Mouse (Mus musculus) lung, postnatal 4 days (tissue): ENCODE measurements around the gene Cdca4.
"Not testable (repeated sequence)": the region's sequence is repeated elsewhere in the genome, so short reads cannot be mapped to it uniquely, and the experiment has no call there.

Experiments used
- DNase-seq, 2 experiments: peaks; one replicate each; pipeline ENCODE4 v3.0.0; 2021

Gene Cdca4

DNA sequence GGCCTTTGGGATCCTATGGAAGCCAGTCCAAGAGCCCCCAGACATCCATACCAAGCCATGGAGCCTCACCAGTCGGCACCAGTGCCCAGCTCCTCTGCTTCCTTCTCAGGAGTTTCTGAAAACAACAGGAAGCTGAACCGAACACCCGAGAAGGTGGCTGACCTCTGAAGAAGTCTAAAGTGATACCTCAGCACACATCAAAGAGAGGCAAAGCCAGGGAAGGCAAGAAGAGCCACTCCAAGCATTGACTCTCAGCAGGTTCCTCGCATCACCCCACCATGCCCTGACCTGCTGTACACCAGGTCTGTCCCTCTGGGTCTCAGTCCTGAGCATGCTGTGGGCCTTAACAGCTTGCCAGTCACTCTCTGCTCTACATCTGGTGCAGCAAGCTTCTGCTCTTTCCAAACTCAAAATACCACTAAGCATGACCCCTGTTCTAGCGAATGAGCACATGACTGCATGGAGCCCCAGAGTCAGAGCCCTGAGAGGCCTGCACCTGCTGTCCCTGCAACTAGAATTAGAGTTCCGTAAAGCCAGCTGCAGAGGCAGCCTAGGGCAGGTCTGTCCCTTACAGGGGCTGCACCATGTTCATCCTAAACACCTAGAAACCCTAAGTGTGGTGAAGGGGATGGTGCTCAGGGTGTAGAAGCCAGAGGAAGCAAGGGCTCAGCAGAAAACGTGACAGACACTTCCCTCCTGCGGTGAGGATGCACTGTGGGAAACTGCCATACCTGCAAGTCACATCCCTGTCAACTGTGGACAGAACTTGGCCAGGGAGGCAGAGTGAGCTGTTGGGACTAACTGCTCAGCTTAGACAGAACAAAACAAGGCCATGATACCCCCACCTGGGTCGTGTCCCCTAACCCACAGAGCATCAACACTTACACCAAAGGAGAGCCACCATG lies 28.1 kb upstream of the Cdca4 start:
- DNase-seq, result no peak

DNA sequence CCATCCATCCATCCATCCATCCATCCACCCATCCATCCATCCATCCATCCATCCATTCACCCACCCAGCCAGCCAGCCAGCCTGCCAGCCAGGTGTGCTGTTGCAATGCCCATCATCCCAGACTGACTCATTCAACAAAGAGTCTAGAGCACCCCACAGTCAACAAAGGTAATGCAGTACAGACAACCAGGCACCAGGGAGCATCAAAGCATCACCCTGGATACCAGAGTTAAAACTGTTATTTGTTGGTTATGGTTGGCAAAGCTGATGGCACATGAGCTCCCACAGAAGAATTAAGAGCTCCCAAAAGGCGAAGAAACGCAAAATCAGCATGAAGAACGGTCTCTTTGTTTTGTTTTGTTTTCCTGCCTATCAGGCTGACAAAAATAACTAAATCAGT lies 27.1 kb upstream of the Cdca4 start:
- DNase-seq, result no peak

- DNase-seq, result no peak
Observed at GRCm38 (mm10) chr12:112854610-112855333, 25.5 kb upstream of the Cdca4 start.

DNA sequence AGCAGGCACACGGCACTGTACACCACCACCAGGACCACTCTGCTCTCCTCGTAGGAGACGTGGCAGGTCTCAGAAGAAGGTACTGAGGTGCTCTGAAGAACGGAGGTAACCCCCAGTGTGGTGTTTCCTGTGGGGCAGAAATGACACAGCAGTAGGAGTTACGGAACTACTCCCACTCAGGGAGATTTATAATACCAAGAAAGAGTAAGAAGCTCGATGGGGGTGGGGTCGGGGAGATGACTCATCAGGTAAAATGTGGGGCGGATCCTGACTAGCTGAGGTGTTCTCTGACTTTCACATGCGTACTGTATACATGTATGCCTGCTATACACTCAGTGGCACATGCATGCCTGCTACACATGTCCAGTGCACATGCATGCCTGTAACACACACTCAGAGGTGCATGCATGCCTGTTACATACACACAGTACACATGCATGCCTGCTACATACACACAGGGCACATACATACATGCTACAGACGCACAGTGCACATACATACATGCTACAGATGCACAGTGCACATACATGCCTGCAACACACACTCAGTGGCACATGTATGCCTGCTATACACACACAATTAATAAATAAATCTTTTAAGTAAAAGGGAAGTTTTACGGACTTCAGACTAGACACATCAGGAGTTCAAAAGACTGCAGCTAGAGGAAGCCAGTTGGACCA lies 24.0 kb upstream of the Cdca4 start:
- DNase-seq, result no peak

GRCm38 (mm10) chr12:112851116-112851515 lies 21.9 kb upstream of the Cdca4 start:
- no peak for DNase-seq

- DNase-seq, result no peak
Observed at GRCm38 (mm10) chr12:112850344-112850743, 21.1 kb upstream of the Cdca4 start.

GRCm38 (mm10) chr12:112849235-112850022 lies 20.2 kb upstream of the Cdca4 start:
- no peak for DNase-seq

GRCm38 (mm10) chr12:112847880-112848279 lies 18.7 kb upstream of the Cdca4 start:
- no peak for DNase-seq

- DNase-seq, result peak; percentile 81 to 91
Observed at GRCm38 (mm10) chr12:112843803-112844202, 14.6 kb upstream of the Cdca4 start.

- DNase-seq, result not testable (repeated sequence)
Observed at GRCm38 (mm10) chr12:112842128-112842527, 12.9 kb upstream of the Cdca4 start.

GRCm38 (mm10) chr12:112841338-112841892 lies 12.2 kb upstream of the Cdca4 start:
- not testable (repeated sequence) for DNase-seq

GRCm38 (mm10) chr12:112840209-112841086 lies 11.2 kb upstream of the Cdca4 start:
- no peak for DNase-seq

DNA sequence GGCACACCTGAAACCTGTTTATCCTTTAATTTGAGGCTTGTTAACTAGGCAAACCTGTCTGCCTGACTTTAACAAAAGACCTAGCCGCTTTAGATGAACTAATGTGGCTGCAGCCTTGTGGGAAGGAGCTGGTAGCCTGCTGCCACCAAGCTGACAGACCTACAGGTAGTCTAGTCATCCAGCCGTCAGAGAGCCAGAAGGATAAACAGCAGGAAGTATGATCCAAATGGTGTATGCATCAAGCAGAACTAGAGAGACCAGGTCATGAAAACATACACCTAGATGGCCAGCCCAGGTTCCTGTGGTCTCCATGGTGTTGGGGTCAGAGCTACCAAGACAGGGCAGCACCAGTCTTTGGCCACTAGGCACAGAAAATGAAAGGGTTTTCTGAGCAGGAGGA lies 5.8 kb upstream of the Cdca4 start:
- DNase-seq, result no peak

DNA sequence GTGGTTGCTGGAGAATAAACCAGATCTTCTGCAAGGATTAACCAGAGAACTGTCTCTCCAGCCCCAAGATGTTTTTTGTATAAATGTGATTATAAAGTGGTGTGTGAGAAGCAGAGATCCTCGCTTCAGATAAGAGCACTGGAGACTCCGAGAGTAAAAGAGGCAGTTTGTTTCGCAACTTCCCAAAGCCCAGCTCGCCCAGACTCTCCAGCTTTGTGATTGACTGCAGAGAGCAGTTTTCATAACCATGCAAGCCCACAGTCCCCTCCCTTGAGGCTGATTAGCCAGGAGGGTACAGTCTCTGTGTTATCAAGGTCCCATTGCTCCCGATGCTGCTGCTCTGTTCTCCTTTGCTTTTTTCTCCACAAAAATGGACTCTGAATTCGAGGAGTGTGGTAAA lies 4.3 kb upstream of the Cdca4 start:
- DNase-seq, result peak in 1 of 2 experiments; percentile 49

DNA sequence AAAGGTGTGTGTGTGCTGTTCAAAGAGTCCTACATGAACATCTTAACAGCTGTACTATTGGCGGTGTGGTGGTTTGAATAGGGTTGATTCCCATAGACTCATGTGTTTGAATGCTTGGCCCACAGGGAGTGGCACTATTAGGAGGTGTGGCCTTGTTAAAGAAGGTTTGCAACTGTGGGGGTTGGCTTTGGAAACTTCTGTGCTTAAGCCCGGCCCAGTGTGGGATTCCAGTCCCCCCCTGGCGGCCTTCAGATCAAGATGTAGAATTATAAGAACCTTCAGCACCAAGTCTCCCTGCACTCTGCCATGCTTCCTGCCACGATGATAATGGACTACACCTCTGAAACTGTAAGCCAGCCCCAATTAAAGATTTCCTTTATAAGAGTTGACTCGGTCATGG lies 3.2 kb upstream of the Cdca4 start:
- DNase-seq, result no peak

DNA sequence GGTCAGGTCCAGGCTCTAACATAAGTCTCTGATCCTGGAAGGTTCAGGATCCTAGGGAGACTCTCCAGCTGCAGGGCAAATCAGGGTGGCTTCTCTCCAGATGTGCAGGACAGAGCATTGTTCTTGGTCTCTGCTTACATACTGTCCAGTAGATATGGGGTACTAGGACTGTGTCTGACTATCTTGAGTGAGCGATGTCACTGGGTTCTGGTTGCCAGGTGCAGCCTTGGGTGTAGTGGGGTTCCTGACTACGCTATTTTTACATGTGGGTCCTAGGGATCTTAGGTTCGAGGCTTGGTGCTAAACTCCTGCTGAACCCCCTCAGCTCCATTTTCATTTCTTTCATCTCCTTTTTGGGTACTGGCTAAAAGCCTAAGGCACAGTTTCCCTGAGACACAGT lies 1.3 kb upstream of the Cdca4 start:
- no peak for DNase-seq

- DNase-seq, result no peak
Observed at GRCm38 (mm10) chr12:112830141-112830540, 918 bp upstream of the Cdca4 start.

- peak; percentile 18 to 83 for DNase-seq
Observed at GRCm38 (mm10) chr12:112828501-112829243, 551 bp downstream of the Cdca4 start.

- no peak for DNase-seq
Observed at GRCm38 (mm10) chr12:112825901-112826300, 3.3 kb downstream of the Cdca4 start.

DNA sequence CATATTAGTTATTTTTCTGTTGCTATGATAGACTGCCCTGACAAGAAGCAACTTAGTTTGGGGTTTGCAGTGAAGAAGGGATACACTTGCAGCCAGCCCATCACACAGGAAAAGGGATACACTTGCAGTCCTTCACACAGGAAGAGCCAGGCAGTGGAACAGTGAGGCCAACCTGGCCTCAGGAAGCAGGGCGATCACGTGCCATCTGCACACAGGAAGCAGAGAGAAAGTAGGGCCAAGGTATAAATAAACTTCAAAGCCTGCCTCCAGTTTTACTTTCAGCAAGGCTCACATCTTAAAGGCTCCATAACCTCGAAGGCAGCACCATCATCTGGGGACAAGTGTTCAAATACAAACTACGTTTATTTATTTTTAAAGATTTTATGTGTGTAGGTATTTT lies 6.0 kb downstream of the Cdca4 start:
- peak in 1 of 2 experiments; percentile 29 for DNase-seq
